Mouse (Mus musculus): ENCODE results near the gene Gphn. TPM values are rescaled to one million over a fixed set of nuclear protein-coding genes. Genes with fewer than 3 reads are reported as not detected.

Gphn gene
- total and polyA plus RNA-seq, 3 experiments: 13.9 to 22.4 (median 18.2) TPM

DNA sequence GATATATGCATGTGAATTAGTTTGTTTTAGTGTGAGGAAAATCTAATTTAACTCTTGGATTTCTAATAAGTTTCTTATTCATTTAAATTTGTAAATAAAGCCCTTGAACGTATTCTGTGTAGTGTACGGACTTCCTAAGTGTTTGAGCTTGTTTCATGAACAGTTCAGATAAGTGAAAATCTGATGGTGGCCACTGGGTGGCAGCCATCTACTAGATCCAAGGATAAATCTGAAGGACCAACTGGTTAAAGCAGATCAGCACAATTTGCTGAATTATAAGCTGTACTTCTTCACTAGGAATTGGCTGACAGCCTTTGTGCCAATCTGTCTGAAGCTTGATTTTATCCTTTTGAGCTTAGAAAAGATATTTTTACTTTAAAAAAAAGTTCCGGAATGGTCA, 105.9 kb downstream of the Gphn start:
- in situ Hi-C loops (cut with MboI; ENCODE audit: low pct_ligation_motif_present, low pct_unique_long_range_greater_than_20kb, low sequenced_read_pairs) (loop anchor here (25.0 kb wide), 1 partner anchor 480 kb away; no protein-coding TSS in a partner anchor), dilution Hi-C loops (cut with MboI; ENCODE audit: extremely low pct_ligation_motif_present, extremely low pct_unique_long_range_greater_than_20kb, low sequenced_read_pairs) (no loop called here)
- Histone ChIP-seq H3K4me1 (ENCODE audit: control insufficient read depth in 1 of 2, insufficient read depth in 2 of 2) (no peaks in the 10 kb centered on the region), H3K27ac (ENCODE audit: insufficient read depth, low read depth) (no peak overlapping the region), H3K9me3 (replicated peaks; ENCODE audit: low read length) (no peaks in the 10 kb centered on the region), H3K27me3 (replicated peaks) (no peaks in the 10 kb centered on the region), H3K9ac (ENCODE audit: insufficient read depth, low read depth) (no peak overlapping the region), H3K4me2 (ENCODE audit: insufficient read depth, low read depth, poor library complexity, severe bottlenecking) (no peak overlapping the region), H3K79me2 (replicated peaks; ENCODE audit: control insufficient read depth, extremely low read depth, insufficient read depth, poor library complexity, severe bottlenecking) (no peaks in the 10 kb centered on the region), H3K36me3 (replicated peaks in 1 of 2; ENCODE audit: control insufficient read depth in 1 of 2, insufficient read depth in 1 of 2, low read length in 1 of 2) (peaks cover 2 to 6% of the 10 kb centered on the region in 2 experiments), H3K4me3 (replicated peaks in 1 of 3; ENCODE audit: low read depth in 2 of 3, low read length in 2 of 3, poor library complexity in 1 of 3) (no peak overlapping the region)
- TF ChIP-seq JUN (IDR thresholded peaks at IDR 0.05; ENCODE audit: insufficient read depth, low read depth, low read length): no peak
- TF ChIP-seq TCF12 (IDR thresholded peaks at IDR 0.05; ENCODE audit: low read depth, low read length): no peak
- no peak for TF ChIP-seq POLR2AphosphoS2 (IDR thresholded peaks at IDR 0.05; ENCODE audit: low read depth, low read length)
- TF ChIP-seq ZNF384 (IDR thresholded peaks at IDR 0.05; ENCODE audit: low read depth, low read length): no peak
- TF ChIP-seq ELF1 (IDR thresholded peaks at IDR 0.05; ENCODE audit: low read depth, low read length): no peak
- TF ChIP-seq POLR2A (IDR thresholded peaks at IDR 0.05; ENCODE audit: low read depth, low read length): no peak
- TF ChIP-seq HCFC1 (IDR thresholded peaks at IDR 0.05; ENCODE audit: low read depth, low read length): no peak
- peak; percentile 40; the same call in 1 of the 2 replicates for TF ChIP-seq MAFK (IDR thresholded peaks at IDR 0.05; ENCODE audit: insufficient replicate concordance, low read length)
- TF ChIP-seq JUND (conservative IDR thresholded peaks at IDR 0.05; ENCODE audit: low read depth, low read length): no peak
- TF ChIP-seq UBTF (IDR thresholded peaks at IDR 0.05; ENCODE audit: low read depth, low read length): no peak
- TF ChIP-seq MXI1 (IDR thresholded peaks at IDR 0.05; ENCODE audit: low read depth, low read length): no peak
- no peak for TF ChIP-seq ZMIZ1 (IDR thresholded peaks at IDR 0.05; ENCODE audit: low read depth, low read length)
- peak; percentile 24 to 77; a peak in 3 of 4 replicates for TF ChIP-seq CTCF (conservative IDR thresholded peaks at IDR 0.05 in 1 of 2, IDR thresholded peaks at IDR 0.05 in 1 of 2; ENCODE audit: low read depth in 2 of 2, low read length in 2 of 2)
- no peak for TF ChIP-seq USF2 (conservative IDR thresholded peaks at IDR 0.05; ENCODE audit: low read depth, low read length)
- no peak for TF ChIP-seq MAZ (IDR thresholded peaks at IDR 0.05; ENCODE audit: low read depth, low read length)
- TF ChIP-seq BHLHE40 (IDR thresholded peaks at IDR 0.05; ENCODE audit: low read depth, low read length): no peak
- no peak for TF ChIP-seq ZKSCAN1 (IDR thresholded peaks at IDR 0.05; ENCODE audit: borderline replicate concordance, low read depth, low read length)
- peak; percentile 37; the same call in 1 of the 2 replicates for TF ChIP-seq ZC3H11A (IDR thresholded peaks at IDR 0.05; ENCODE audit: low read depth, low read length)
- no peak for TF ChIP-seq NELFE (IDR thresholded peaks at IDR 0.05; ENCODE audit: low read depth, low read length)
- TF ChIP-seq TBP (conservative IDR thresholded peaks at IDR 0.05; ENCODE audit: low read depth, low read length): no peak
- peak; percentile 73 for TF ChIP-seq SMC3 (IDR thresholded peaks at IDR 0.05; ENCODE audit: low read depth, low read length)
- no peak for TF ChIP-seq MEF2A (IDR thresholded peaks at IDR 0.05; ENCODE audit: borderline replicate concordance, low read depth, low read length)
- no peak for TF ChIP-seq PAX5 (IDR thresholded peaks at IDR 0.05; ENCODE audit: low read length)
- no peak for TF ChIP-seq KAT2A (IDR thresholded peaks at IDR 0.05; ENCODE audit: insufficient replicate concordance, low read length)
- no peak for TF ChIP-seq MAX (IDR thresholded peaks at IDR 0.05; ENCODE audit: low read length)
- TF ChIP-seq EP300 (IDR thresholded peaks at IDR 0.05; ENCODE audit: low read length): no peak
- no peak for TF ChIP-seq GABPA (IDR thresholded peaks at IDR 0.05; ENCODE audit: insufficient replicate concordance, low read depth, low read length)
- TF ChIP-seq ETS1 (conservative IDR thresholded peaks at IDR 0.05; ENCODE audit: low read depth, low read length): no peak
- TF ChIP-seq CHD2 (IDR thresholded peaks at IDR 0.05; ENCODE audit: low read length): no peak
- no peak for TF ChIP-seq USF1 (IDR thresholded peaks at IDR 0.05; ENCODE audit: low read depth, low read length)
- peak; percentile 77 for TF ChIP-seq RAD21 (IDR thresholded peaks at IDR 0.05; ENCODE audit: low read depth, low read length)
- TF ChIP-seq NRF1 (IDR thresholded peaks at IDR 0.05; ENCODE audit: low read depth, low read length): no peak
- no peak for TF ChIP-seq SIN3A (IDR thresholded peaks at IDR 0.05; ENCODE audit: low read length)
- no peak for TF ChIP-seq IRF4 (IDR thresholded peaks at IDR 0.05; ENCODE audit: low read depth, low read length)
- DNase-seq (ENCODE audit: extremely low read depth): peak; percentile 46
